Mouse (Mus musculus): Measurements from ENCODE around the gene Grk4.

GRCm38 (mm10) chr5:34714816-34715215 is 54.6 kb downstream of the Grk4 start:
- TF ChIP-seq CTCF (IDR thresholded peaks at IDR 0.05; ENCODE audit: control insufficient read depth, insufficient read depth, insufficient replicate concordance, low read depth, low read length) (no peak), POLR2A (IDR thresholded peaks at IDR 0.05; ENCODE audit: control insufficient read depth, low read depth, low read length) (no peak)

All from testis, adult 2 months (tissue).